Mouse (Mus musculus): ENCODE measurements around the gene Mgat5. TPM values are rescaled to one million over a fixed set of nuclear protein-coding genes. Genes with fewer than 3 reads are reported as not detected.

The Mgat5 gene
- total RNA-seq, 1 experiment, result 11.0 TPM

- Histone ChIP-seq H3K36me3 (ENCODE audit: control insufficient read depth, insufficient read depth, low read length, poor library complexity, severe bottlenecking) (no peaks in the 10 kb centered on the region), H3K27ac (ENCODE audit: insufficient read depth, low read depth, low read length, poor library complexity, severe bottlenecking) (no peak overlapping the region), H3K4me1 (ENCODE audit: control insufficient read depth in 2 of 2, insufficient read depth in 2 of 2, low read length in 2 of 2, poor library complexity in 1 of 2) (no peaks in the 10 kb centered on the region), H3K4me3 (ENCODE audit: insufficient read depth in 1 of 2, low read depth in 1 of 2, low read length in 2 of 2, poor library complexity in 1 of 2, severe bottlenecking in 1 of 2) (no peak overlapping the region), H3K9me3 (ENCODE audit: control insufficient read depth, insufficient read depth, low read depth, low read length) (no peaks in the 10 kb centered on the region), H3K9ac (ENCODE audit: insufficient read depth, low read depth, low read length, poor library complexity, severe bottlenecking) (no peak overlapping the region)
- no peak for TF ChIP-seq CHD2 (IDR thresholded peaks at IDR 0.05; ENCODE audit: low read depth, low read length)
- no peak for TF ChIP-seq HCFC1 (IDR thresholded peaks at IDR 0.05; ENCODE audit: borderline replicate concordance, insufficient read depth, low read length)
- no peak for TF ChIP-seq MAFK (IDR thresholded peaks at IDR 0.05; ENCODE audit: insufficient read depth, low read depth, low read length)
- in situ Hi-C loops (cut with MboI; ENCODE audit: low sequenced_read_pairs in 2 of 2, unreplicated experiment in 2 of 2), result no loop called here
- no peak for DNase-seq (ENCODE audit: low read depth, low spot score)
Measured at GRCm38 (mm10) chr1:127380749-127381501, 176.1 kb downstream of the Mgat5 start.

GRCm38 (mm10) chr1:127383071-127383470, 178.3 kb downstream of the Mgat5 start:
- no peak for DNase-seq (ENCODE audit: low read depth, low spot score)
- Histone ChIP-seq H3K36me3 (ENCODE audit: control insufficient read depth, insufficient read depth, low read length, poor library complexity, severe bottlenecking) (peaks cover 3% of the 10 kb centered on the region), H3K4me1 (ENCODE audit: control insufficient read depth in 2 of 2, insufficient read depth in 2 of 2, low read length in 2 of 2, poor library complexity in 1 of 2) (no peaks in the 10 kb centered on the region), H3K9ac (ENCODE audit: insufficient read depth, low read depth, low read length, poor library complexity, severe bottlenecking) (no peak overlapping the region), H3K27ac (ENCODE audit: insufficient read depth, low read depth, low read length, poor library complexity, severe bottlenecking) (no peak overlapping the region), H3K4me3 (ENCODE audit: insufficient read depth in 1 of 2, low read depth in 1 of 2, low read length in 2 of 2, poor library complexity in 1 of 2, severe bottlenecking in 1 of 2) (no peak overlapping the region), H3K9me3 (ENCODE audit: control insufficient read depth, insufficient read depth, low read depth, low read length) (no peaks in the 10 kb centered on the region)
- in situ Hi-C loops (cut with MboI; ENCODE audit: low sequenced_read_pairs in 2 of 2, unreplicated experiment in 2 of 2), result no loop called here
- TF ChIP-seq ZC3H11A (IDR thresholded peaks at IDR 0.05; ENCODE audit: borderline replicate concordance, low read depth, low read length), result no peak
- TF ChIP-seq CHD2 (IDR thresholded peaks at IDR 0.05; ENCODE audit: low read depth, low read length), result no peak
- TF ChIP-seq MAFK (IDR thresholded peaks at IDR 0.05; ENCODE audit: insufficient read depth, low read depth, low read length), result no peak
- no peak for TF ChIP-seq ZNF384 (IDR thresholded peaks at IDR 0.05; ENCODE audit: low read depth, low read length)
- TF ChIP-seq HCFC1 (IDR thresholded peaks at IDR 0.05; ENCODE audit: borderline replicate concordance, insufficient read depth, low read length), result no peak

- no peak overlapping the region for H3K9ac ChIP-seq (ENCODE audit: insufficient read depth, low read depth, low read length, poor library complexity, severe bottlenecking)
- H3K27ac ChIP-seq (ENCODE audit: insufficient read depth, low read depth, low read length, poor library complexity, severe bottlenecking), result no peak overlapping the region
- no peak overlapping the region for H3K4me3 ChIP-seq (ENCODE audit: insufficient read depth in 1 of 2, low read depth in 1 of 2, low read length in 2 of 2, poor library complexity in 1 of 2, severe bottlenecking in 1 of 2)
- no peak for DNase-seq (ENCODE audit: low read depth, low spot score)
- H3K4me1 ChIP-seq (ENCODE audit: control insufficient read depth in 2 of 2, insufficient read depth in 2 of 2, low read length in 2 of 2, poor library complexity in 1 of 2), result no peaks in the 10 kb centered on the region
- no peaks in the 10 kb centered on the region for H3K9me3 ChIP-seq (ENCODE audit: control insufficient read depth, insufficient read depth, low read depth, low read length)
- TF ChIP-seq CHD2 (IDR thresholded peaks at IDR 0.05; ENCODE audit: low read depth, low read length) (no peak), HCFC1 (IDR thresholded peaks at IDR 0.05; ENCODE audit: borderline replicate concordance, insufficient read depth, low read length) (no peak), MAFK (IDR thresholded peaks at IDR 0.05; ENCODE audit: insufficient read depth, low read depth, low read length) (no peak), ZC3H11A (IDR thresholded peaks at IDR 0.05; ENCODE audit: borderline replicate concordance, low read depth, low read length) (no peak), ZNF384 (IDR thresholded peaks at IDR 0.05; ENCODE audit: low read depth, low read length) (no peak)
- in situ Hi-C loops (cut with MboI; ENCODE audit: low sequenced_read_pairs in 2 of 2, unreplicated experiment in 2 of 2), result no loop called here
- peaks cover 3% of the 10 kb centered on the region for H3K36me3 ChIP-seq (ENCODE audit: control insufficient read depth, insufficient read depth, low read length, poor library complexity, severe bottlenecking)
Measured at GRCm38 (mm10) chr1:127387226-127387625, 182.4 kb downstream of the Mgat5 start.

GRCm38 (mm10) chr1:127387661-127388060, 182.8 kb downstream of the Mgat5 start:
- in situ Hi-C loops (cut with MboI; ENCODE audit: low sequenced_read_pairs in 2 of 2, unreplicated experiment in 2 of 2), result no loop called here
- TF ChIP-seq MAFK (IDR thresholded peaks at IDR 0.05; ENCODE audit: insufficient read depth, low read depth, low read length) (no peak), HCFC1 (IDR thresholded peaks at IDR 0.05; ENCODE audit: borderline replicate concordance, insufficient read depth, low read length) (no peak), ZNF384 (IDR thresholded peaks at IDR 0.05; ENCODE audit: low read depth, low read length) (no peak), CHD2 (IDR thresholded peaks at IDR 0.05; ENCODE audit: low read depth, low read length) (no peak), ZC3H11A (IDR thresholded peaks at IDR 0.05; ENCODE audit: borderline replicate concordance, low read depth, low read length) (no peak)
- no peak for DNase-seq (ENCODE audit: low read depth, low spot score)
- Histone ChIP-seq H3K36me3 (ENCODE audit: control insufficient read depth, insufficient read depth, low read length, poor library complexity, severe bottlenecking) (peaks cover 3% of the 10 kb centered on the region), H3K4me3 (ENCODE audit: insufficient read depth in 1 of 2, low read depth in 1 of 2, low read length in 2 of 2, poor library complexity in 1 of 2, severe bottlenecking in 1 of 2) (no peak overlapping the region), H3K4me1 (ENCODE audit: control insufficient read depth in 2 of 2, insufficient read depth in 2 of 2, low read length in 2 of 2, poor library complexity in 1 of 2) (no peaks in the 10 kb centered on the region), H3K9ac (ENCODE audit: insufficient read depth, low read depth, low read length, poor library complexity, severe bottlenecking) (no peak overlapping the region), H3K27ac (ENCODE audit: insufficient read depth, low read depth, low read length, poor library complexity, severe bottlenecking) (no peak overlapping the region), H3K9me3 (ENCODE audit: control insufficient read depth, insufficient read depth, low read depth, low read length) (no peaks in the 10 kb centered on the region)
